Mouse (Mus musculus): Measurements from ENCODE around the gene Dnah14.

- no peak for TF ChIP-seq POLR2A (IDR thresholded peaks at IDR 0.05; ENCODE audit: insufficient read depth, low read depth, low read length)
- TF ChIP-seq CTCF (IDR thresholded peaks at IDR 0.05; ENCODE audit: insufficient read depth, low read depth, low read length), result no peak
Observed at GRCm38 (mm10) chr1:181851521-181852310, 275.4 kb downstream of the Dnah14 start.
